Mouse (Mus musculus): Measurements from ENCODE around the gene Fgf6. TPM values are rescaled to one million over a fixed set of nuclear protein-coding genes. Genes with fewer than 3 reads are reported as not detected.
A peak's percentile ranks its signal among the peaks of the same experiment; 100 is the strongest.

Gene Fgf6
- polyA plus RNA-seq (2014; fragmentation: Nextera tagmentation; extraction: Ambion mirVana) = not detected in 2 replicates

DNA sequence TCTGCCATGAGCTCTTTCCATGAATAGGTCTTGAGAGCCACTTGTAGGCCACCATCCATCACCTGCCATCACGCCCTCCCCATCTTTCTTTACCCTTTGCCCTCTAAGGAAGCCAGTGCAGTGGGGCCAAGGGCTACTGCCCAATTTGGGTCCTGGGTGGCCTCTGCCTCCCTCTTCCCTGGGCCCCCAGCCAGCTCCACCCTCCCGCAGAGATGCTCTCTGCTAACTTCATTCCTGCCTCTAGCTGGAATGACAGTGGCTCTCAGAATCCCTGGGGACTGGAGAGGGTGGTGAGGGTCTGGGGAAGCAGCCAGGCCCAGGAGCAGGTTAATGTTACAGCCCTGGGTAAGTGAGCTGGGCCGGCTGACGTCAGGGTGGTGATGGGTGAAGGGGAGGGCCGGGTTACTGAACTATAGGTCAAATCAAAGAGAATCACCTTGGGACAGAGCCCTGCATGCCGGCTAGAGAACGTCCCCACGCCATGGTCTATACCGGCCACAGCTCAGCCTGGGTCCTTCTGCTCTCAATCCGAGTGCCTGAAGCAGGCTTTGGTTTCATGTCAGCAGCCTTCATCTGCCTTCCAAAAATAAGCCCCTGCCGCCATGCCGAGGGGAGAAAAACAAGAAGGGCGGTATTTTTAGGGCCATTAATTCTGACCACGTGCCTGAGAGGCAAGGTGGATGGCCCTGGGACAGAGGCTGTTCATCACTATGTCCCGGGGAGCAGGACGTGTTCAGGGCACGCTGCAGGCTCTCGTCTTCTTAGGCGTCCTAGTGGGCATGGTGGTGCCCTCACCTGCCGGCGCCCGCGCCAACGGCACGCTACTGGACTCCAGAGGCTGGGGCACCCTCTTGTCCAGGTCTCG, at the start of gene Fgf6:
Fgf6 (plus strand) TSS at position 681 of the 865 bp plus-strand sequence.
- Histone ChIP-seq H3K27me3 (ENCODE audit: control insufficient read depth, insufficient read depth, low read length) (peaks cover 14% of the 10 kb centered on the region; the same call in 1 of the 2 replicates), H3K4me3 (ENCODE audit: low read length) (no peak within 1 kb of the TSS), H3K4me1 (ENCODE audit: control insufficient read depth, insufficient read depth, low read length) (0 out of 2 replicates have a peak, but pooled peaks cover 3% of the 10 kb centered on the region), H3K36me3 (ENCODE audit: control insufficient read depth, insufficient read depth, low read length) (no peaks in the 10 kb centered on the region), H3K9ac (ENCODE audit: low read depth, low read length) (no peak within 1 kb of the TSS), H3K9me3 (ENCODE audit: control insufficient read depth, low read length) (no peaks in the 10 kb centered on the region), H3K4me2 (replicated peaks; ENCODE audit: low read depth, low read length) (0 out of 2 replicates have a peak within 1 kb of the TSS, but pooled peaks have one; percentile 6), H3K27ac (ENCODE audit: low read depth, low read length) (no peak within 1 kb of the TSS)
- ATAC-seq (ENCODE audit: low FRiP score, low TSS enrichment) = peak; percentile 66; the same call in 1 of the 2 replicates
- WGBS = 52% methylated on average over 26 of the region's 26 CpGs

DNA sequence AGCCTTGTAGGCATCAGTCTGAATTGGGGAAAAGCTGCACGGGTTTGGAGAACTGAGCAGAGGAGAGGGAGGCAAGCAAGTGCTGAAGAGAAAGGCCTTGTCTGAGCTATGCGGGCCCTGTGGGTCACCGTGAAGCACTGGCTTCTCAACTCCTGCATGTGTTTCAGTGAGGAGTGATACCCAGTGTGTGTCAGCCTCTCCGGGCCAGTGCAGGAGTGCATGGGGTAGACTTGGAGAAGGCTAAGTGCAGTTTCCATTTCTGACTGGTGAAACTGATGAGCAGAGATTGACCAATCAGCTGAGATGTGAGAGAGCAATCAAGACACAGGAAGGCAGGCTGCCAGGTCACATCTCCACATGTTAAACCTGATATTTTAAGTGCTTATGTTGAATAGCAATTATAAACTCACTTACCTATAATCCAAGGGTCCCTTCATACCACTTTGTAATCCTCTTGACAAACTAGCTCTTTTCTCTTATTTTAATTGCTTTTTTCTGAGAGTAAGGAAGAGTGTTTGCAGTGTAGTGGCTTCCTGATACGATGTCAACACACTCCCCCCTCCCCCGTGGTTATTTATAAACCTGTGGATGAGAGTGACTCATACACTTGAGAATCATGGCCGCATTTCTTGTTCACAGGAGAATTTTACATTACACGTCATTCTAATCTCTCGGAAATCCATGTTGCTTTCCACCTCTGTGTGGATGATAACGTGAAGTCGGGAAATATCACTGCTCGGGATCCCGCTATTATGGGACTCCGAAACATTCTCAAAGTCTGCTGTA, 49.0 kb upstream of the Fgf6 start:
- Histone ChIP-seq H3K9ac (ENCODE audit: low read depth, low read length) (no peak overlapping the region), H3K4me1 (ENCODE audit: control insufficient read depth, insufficient read depth, low read length) (no peaks in the 10 kb centered on the region), H3K4me3 (ENCODE audit: low read length) (no peak overlapping the region), H3K27me3 (ENCODE audit: control insufficient read depth, insufficient read depth, low read length) (no peaks in the 10 kb centered on the region), H3K27ac (ENCODE audit: low read depth, low read length) (no peak overlapping the region), H3K4me2 (replicated peaks; ENCODE audit: low read depth, low read length) (no peak overlapping the region), H3K36me3 (ENCODE audit: control insufficient read depth, insufficient read depth, low read length) (peaks cover 11% of the 10 kb centered on the region; the same call in 1 of the 2 replicates), H3K9me3 (ENCODE audit: control insufficient read depth, low read length) (no peaks in the 10 kb centered on the region)
- WGBS = 87% methylated on average over 14 of the region's 14 CpGs
- ATAC-seq (ENCODE audit: low FRiP score, low TSS enrichment) = no peak

DNA sequence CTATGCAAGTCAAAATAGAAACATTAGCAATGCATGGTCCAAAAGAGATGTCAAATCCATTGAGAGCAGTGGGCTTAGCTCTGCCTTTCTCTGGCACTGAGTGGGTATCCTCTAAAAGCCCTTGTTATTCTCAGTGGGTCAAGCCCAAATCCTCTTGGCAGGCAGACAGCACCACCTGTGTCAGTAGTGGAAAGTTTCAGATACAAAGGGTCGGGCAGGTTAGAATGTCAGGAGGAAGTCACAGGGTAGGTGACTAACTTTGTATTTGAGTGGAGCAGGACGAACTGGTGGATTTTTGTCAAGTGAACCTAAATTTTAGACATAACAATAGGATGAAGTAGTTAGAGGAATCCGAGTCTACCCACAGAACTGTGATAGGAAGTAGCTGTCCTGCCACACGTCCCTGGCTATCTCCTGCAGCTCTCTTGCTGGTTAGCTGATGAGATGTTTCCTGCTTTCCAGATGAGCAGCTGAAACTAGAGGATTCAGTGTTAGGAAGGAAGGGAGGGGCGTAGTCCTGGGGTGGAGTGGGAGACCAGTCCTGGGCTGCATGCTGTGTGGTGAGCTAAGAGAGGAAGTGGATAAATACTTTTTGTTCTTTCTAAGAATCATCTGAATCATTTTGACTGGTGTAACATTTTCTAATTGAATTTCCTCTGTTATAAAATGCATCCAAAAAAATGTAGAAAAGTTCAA, 33.7 kb upstream of the Fgf6 start:
- H3K36me3 ChIP-seq (ENCODE audit: control insufficient read depth, insufficient read depth, low read length) = no peaks in the 10 kb centered on the region
- H3K4me3 ChIP-seq (ENCODE audit: low read length) = no peak overlapping the region
- ATAC-seq (ENCODE audit: low FRiP score, low TSS enrichment) = no peak
- no peak overlapping the region for H3K9ac ChIP-seq (ENCODE audit: low read depth, low read length)
- no peak overlapping the region for H3K27ac ChIP-seq (ENCODE audit: low read depth, low read length)
- no peaks in the 10 kb centered on the region for H3K4me1 ChIP-seq (ENCODE audit: control insufficient read depth, insufficient read depth, low read length)
- 58% methylated on average over 5 of the region's 5 CpGs for WGBS
- no peak overlapping the region for H3K4me2 ChIP-seq (replicated peaks; ENCODE audit: low read depth, low read length)
- H3K9me3 ChIP-seq (ENCODE audit: control insufficient read depth, low read length) = no peaks in the 10 kb centered on the region
- no peaks in the 10 kb centered on the region for H3K27me3 ChIP-seq (ENCODE audit: control insufficient read depth, insufficient read depth, low read length)

DNA sequence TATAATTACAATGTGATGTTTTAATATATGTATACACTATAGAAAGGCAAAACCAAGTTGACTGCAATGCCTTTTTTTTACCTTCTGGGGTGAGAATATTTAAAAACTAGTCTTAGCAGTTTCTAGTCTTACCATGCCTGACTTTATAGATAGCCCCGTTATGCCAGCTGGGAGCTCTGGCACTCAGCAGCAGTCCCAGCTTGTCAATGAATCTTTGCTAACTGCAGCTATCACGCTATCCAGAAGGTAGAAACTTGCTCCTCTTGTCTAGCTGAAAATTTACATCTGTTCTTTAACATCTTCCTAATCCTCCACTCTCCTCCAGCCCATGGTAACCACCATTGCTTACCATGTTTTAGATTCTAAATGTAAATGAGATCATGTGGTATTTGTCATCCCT, 21.7 kb upstream of the Fgf6 start:
- H3K36me3 ChIP-seq (ENCODE audit: control insufficient read depth, insufficient read depth, low read length) = no peaks in the 10 kb centered on the region
- no peak overlapping the region for H3K9ac ChIP-seq (ENCODE audit: low read depth, low read length)
- ATAC-seq (ENCODE audit: low FRiP score, low TSS enrichment) = no peak
- H3K4me2 ChIP-seq (replicated peaks; ENCODE audit: low read depth, low read length) = no peak overlapping the region
- H3K4me1 ChIP-seq (ENCODE audit: control insufficient read depth, insufficient read depth, low read length) = no peaks in the 10 kb centered on the region
- 65% methylated on average over 2 of the region's 2 CpGs for WGBS
- no peak overlapping the region for H3K4me3 ChIP-seq (ENCODE audit: low read length)
- H3K9me3 ChIP-seq (ENCODE audit: control insufficient read depth, low read length) = no peaks in the 10 kb centered on the region
- no peak overlapping the region for H3K27ac ChIP-seq (ENCODE audit: low read depth, low read length)
- H3K27me3 ChIP-seq (ENCODE audit: control insufficient read depth, insufficient read depth, low read length) = no peaks in the 10 kb centered on the region

DNA sequence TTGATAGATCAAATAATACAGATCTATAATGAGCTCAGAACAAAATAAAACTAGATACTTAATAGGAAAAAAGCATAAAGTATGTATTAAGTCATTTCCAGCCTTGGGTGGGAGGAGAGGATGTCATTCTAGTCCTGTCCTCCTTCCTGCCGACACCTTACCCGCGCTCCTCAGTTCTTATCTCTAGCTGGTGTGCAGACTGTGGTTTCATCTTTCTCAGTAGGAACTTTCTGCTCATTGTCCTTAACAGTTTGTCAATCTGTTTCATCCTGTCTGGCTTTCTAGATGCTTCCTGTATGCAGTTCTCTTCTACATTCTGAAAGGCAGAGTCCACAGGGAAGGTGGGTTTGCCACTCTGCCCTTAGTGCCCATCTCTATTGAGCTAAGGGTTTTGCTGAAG, 19.9 kb upstream of the Fgf6 start:
- H3K9me3 ChIP-seq (ENCODE audit: control insufficient read depth, low read length) = no peaks in the 10 kb centered on the region
- no peaks in the 10 kb centered on the region for H3K27me3 ChIP-seq (ENCODE audit: control insufficient read depth, insufficient read depth, low read length)
- H3K9ac ChIP-seq (ENCODE audit: low read depth, low read length) = no peak overlapping the region
- no peak overlapping the region for H3K4me2 ChIP-seq (replicated peaks; ENCODE audit: low read depth, low read length)
- H3K4me3 ChIP-seq (ENCODE audit: low read length) = no peak overlapping the region
- 84% methylated on average over 3 of the region's 3 CpGs for WGBS
- H3K27ac ChIP-seq (ENCODE audit: low read depth, low read length) = no peak overlapping the region
- no peak for ATAC-seq (ENCODE audit: low FRiP score, low TSS enrichment)
- no peaks in the 10 kb centered on the region for H3K36me3 ChIP-seq (ENCODE audit: control insufficient read depth, insufficient read depth, low read length)
- no peaks in the 10 kb centered on the region for H3K4me1 ChIP-seq (ENCODE audit: control insufficient read depth, insufficient read depth, low read length)

DNA sequence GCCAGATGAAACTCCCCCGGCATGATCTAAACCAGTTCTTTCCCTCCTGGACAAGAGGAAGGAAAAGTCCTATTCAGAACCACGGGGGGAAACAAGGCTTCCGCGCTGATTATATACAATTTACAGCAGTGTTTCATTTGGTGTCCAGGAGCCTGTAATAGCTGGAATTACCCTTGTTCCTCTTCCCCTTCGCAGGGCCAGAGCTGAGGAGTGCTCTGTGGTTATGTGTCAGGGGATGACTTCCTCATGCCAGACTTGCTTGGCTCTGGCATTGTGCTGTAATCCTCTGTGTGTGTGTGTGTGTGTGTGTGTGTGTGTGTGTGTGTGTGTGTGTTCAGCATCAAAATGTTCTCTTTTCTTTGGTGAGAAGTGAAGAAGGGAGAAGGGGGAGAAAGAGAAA, 19.0 kb upstream of the Fgf6 start:
- 83% methylated on average over 5 of the region's 5 CpGs for WGBS
- Histone ChIP-seq H3K4me2 (replicated peaks; ENCODE audit: low read depth, low read length) (no peak overlapping the region), H3K9me3 (ENCODE audit: control insufficient read depth, low read length) (no peaks in the 10 kb centered on the region), H3K4me1 (ENCODE audit: control insufficient read depth, insufficient read depth, low read length) (no peaks in the 10 kb centered on the region), H3K9ac (ENCODE audit: low read depth, low read length) (no peak overlapping the region), H3K4me3 (ENCODE audit: low read length) (no peak overlapping the region), H3K27me3 (ENCODE audit: control insufficient read depth, insufficient read depth, low read length) (no peaks in the 10 kb centered on the region), H3K27ac (ENCODE audit: low read depth, low read length) (no peak overlapping the region), H3K36me3 (ENCODE audit: control insufficient read depth, insufficient read depth, low read length) (no peaks in the 10 kb centered on the region)
- no peak for ATAC-seq (ENCODE audit: low FRiP score, low TSS enrichment)

DNA sequence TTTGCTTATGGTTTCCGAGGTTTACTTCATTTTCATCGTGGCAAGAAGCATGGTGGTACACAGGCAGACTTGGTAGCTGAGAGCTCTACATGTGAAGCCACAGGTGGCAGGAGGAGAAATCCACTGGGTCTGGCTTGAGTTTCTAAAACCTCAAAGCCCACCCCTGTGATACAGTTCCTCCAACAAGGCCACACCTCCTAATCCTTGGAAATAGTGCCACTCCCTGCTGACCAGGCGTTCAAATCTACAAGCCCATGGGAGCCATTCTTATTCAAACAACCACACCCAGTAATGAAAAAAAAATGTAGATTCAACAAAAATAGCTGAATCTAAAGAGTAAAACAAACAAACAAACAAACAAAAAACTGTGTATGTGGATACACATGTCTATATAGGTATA, 9.7 kb upstream of the Fgf6 start:
- no peak overlapping the region for H3K9ac ChIP-seq (ENCODE audit: low read depth, low read length)
- H3K27me3 ChIP-seq (ENCODE audit: control insufficient read depth, insufficient read depth, low read length) = no peaks in the 10 kb centered on the region
- no peaks in the 10 kb centered on the region for H3K4me1 ChIP-seq (ENCODE audit: control insufficient read depth, insufficient read depth, low read length)
- no peak overlapping the region for H3K4me2 ChIP-seq (replicated peaks; ENCODE audit: low read depth, low read length)
- H3K9me3 ChIP-seq (ENCODE audit: control insufficient read depth, low read length) = no peaks in the 10 kb centered on the region
- no peak for ATAC-seq (ENCODE audit: low FRiP score, low TSS enrichment)
- H3K4me3 ChIP-seq (ENCODE audit: low read length) = no peak overlapping the region
- no peaks in the 10 kb centered on the region for H3K36me3 ChIP-seq (ENCODE audit: control insufficient read depth, insufficient read depth, low read length)
- 92% methylated on average over 3 of the region's 3 CpGs for WGBS
- H3K27ac ChIP-seq (ENCODE audit: low read depth, low read length) = no peak overlapping the region

DNA sequence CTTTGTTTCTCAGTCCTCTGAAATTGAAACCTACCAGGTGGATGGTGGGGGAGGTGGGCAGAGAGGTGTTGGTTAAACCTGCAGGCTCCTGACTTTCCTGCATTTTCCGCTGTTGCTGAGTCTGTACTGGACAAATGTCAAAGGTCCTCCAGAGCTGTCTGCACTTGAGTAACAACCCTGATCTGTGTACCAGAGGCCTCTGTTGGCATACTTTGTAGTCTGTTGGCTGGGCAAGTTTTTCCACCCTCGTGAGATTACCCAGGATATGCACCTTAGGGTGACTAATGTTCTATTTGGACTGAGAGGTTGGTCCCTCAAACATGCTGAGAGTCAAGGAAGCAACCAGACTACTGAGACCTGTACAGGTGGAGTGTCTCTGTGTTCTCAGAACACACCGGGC, 8.8 kb upstream of the Fgf6 start:
- Histone ChIP-seq H3K4me3 (ENCODE audit: low read length) (no peak overlapping the region), H3K4me2 (replicated peaks; ENCODE audit: low read depth, low read length) (no peak overlapping the region), H3K4me1 (ENCODE audit: control insufficient read depth, insufficient read depth, low read length) (no peaks in the 10 kb centered on the region), H3K9ac (ENCODE audit: low read depth, low read length) (no peak overlapping the region), H3K36me3 (ENCODE audit: control insufficient read depth, insufficient read depth, low read length) (no peaks in the 10 kb centered on the region), H3K27me3 (ENCODE audit: control insufficient read depth, insufficient read depth, low read length) (no peaks in the 10 kb centered on the region), H3K27ac (ENCODE audit: low read depth, low read length) (no peak overlapping the region), H3K9me3 (ENCODE audit: control insufficient read depth, low read length) (no peaks in the 10 kb centered on the region)
- ATAC-seq (ENCODE audit: low FRiP score, low TSS enrichment) = no peak
- WGBS = 61% methylated on average over 3 of the region's 3 CpGs

Data from kidney, embryonic 14.5 days (tissue).